Mouse (Mus musculus) c-Kit-negative CD71-positive TER-119-positive erythroid progenitor cells, embryonic 14.5 days (primary cell): ENCODE data around the gene Zfp512.
"Not testable (repeated sequence)": the region's sequence is repeated elsewhere in the genome, so short reads cannot be mapped to it uniquely, and the experiment has no call there.

Source experiments
- DNase-seq: peaks from one replicate; pipeline ENCODE4 v3.0.0-alpha.2; 2013; ENCODE audit warnings: low read depth, low spot score

Zfp512 gene

GRCm38 (mm10) chr5:31451878-31452561 is at the start of gene Zfp512:
Gene Zfp512, plus strand, starts transcription at chr5:31452431.
- DNase-seq: peak; percentile 73

- DNase-seq: not testable (repeated sequence)
These were observed 17.5 kb upstream of the Zfp512 start for GRCm38 (mm10) chr5:31434727-31435126.

GRCm38 (mm10) chr5:31451336-31451735 is 895 bp upstream of the Zfp512 start:
- no peak for DNase-seq

- DNase-seq: no peak
These were observed 289 bp downstream of the Zfp512 start for GRCm38 (mm10) chr5:31452562-31452878.

GRCm38 (mm10) chr5:31452886-31453410 is 717 bp downstream of the Zfp512 start:
- DNase-seq: peak; percentile 13

- no peak for DNase-seq
These were observed 15.6 kb downstream of the Zfp512 start for GRCm38 (mm10) chr5:31467798-31468197.

GRCm38 (mm10) chr5:31469711-31470110 is 17.5 kb downstream of the Zfp512 start:
- no peak for DNase-seq

GRCm38 (mm10) chr5:31470334-31470733 is 18.1 kb downstream of the Zfp512 start:
- DNase-seq: no peak

- DNase-seq: no peak
These were observed 28.3 kb downstream of the Zfp512 start for GRCm38 (mm10) chr5:31480536-31480935.

GRCm38 (mm10) chr5:31485440-31485839 is 33.2 kb downstream of the Zfp512 start, which contains the start of gene 4930548H24Rik:
Gene 4930548H24Rik, plus strand, starts transcription at chr5:31485740.
- no peak for DNase-seq

- DNase-seq: no peak
These were observed 35.7 kb downstream of the Zfp512 start for GRCm38 (mm10) chr5:31487889-31488288.

- DNase-seq: no peak
These were observed 37.0 kb downstream of the Zfp512 start for GRCm38 (mm10) chr5:31489116-31489769.

- DNase-seq: no peak
These were observed 39.8 kb downstream of the Zfp512 start for GRCm38 (mm10) chr5:31492031-31492430.

- peak; percentile 83 for DNase-seq
These were observed 42.5 kb downstream of the Zfp512 start, which contains the start of gene Gpn1 for GRCm38 (mm10) chr5:31494513-31495297. Gene Gpn1, plus strand, starts transcription at chr5:31494741.

GRCm38 (mm10) chr5:31504843-31505242 is 52.6 kb downstream of the Zfp512 start:
- no peak for DNase-seq

GRCm38 (mm10) chr5:31512481-31512880 is 60.2 kb downstream of the Zfp512 start:
- no peak for DNase-seq

- no peak for DNase-seq
These were observed 68.3 kb downstream of the Zfp512 start for GRCm38 (mm10) chr5:31520556-31520955.

GRCm38 (mm10) chr5:31526354-31527116 is 74.3 kb downstream of the Zfp512 start, which contains the start of gene Slc4a1ap:
Gene Slc4a1ap, plus strand, starts transcription at chr5:31526995.
- DNase-seq: peak; percentile 80

- no peak for DNase-seq
These were observed 75.0 kb downstream of the Zfp512 start for GRCm38 (mm10) chr5:31527117-31527680.

- DNase-seq: not testable (repeated sequence)
These were observed 75.5 kb downstream of the Zfp512 start, which contains the start of gene Supt7l for GRCm38 (mm10) chr5:31527707-31528106. Gene Supt7l, minus strand, starts transcription at chr5:31527807.

- no peak for DNase-seq
These were observed 76.3 kb downstream of the Zfp512 start for GRCm38 (mm10) chr5:31528560-31528959.
